Mouse (Mus musculus): ENCODE results near the gene Grik4. TPM values are rescaled to one million over a fixed set of nuclear protein-coding genes. Genes with fewer than 3 reads are reported as not detected.

The Grik4 gene
- total RNA-seq, 4 experiments from 2014 or later = not detected

GRCm38 (mm10) chr9:42898091-42898591 lies 46.2 kb downstream of the Grik4 start:
- no peak for DNase-seq (ENCODE audit: low spot score)

GRCm38 (mm10) chr9:42897361-42898051 lies 46.8 kb downstream of the Grik4 start:
- DNase-seq (ENCODE audit: low spot score) = no peak

- DNase-seq (ENCODE audit: low spot score) = no peak
Measured at GRCm38 (mm10) chr9:42896421-42897210, 47.7 kb downstream of the Grik4 start.

- no peak for DNase-seq (ENCODE audit: low spot score)
Measured at GRCm38 (mm10) chr9:42892765-42893164, 51.5 kb downstream of the Grik4 start.

GRCm38 (mm10) chr9:42887930-42888329 lies 56.4 kb downstream of the Grik4 start:
- DNase-seq (ENCODE audit: low spot score) = no peak

GRCm38 (mm10) chr9:42886112-42886766 lies 58.1 kb downstream of the Grik4 start:
- no peak for DNase-seq (ENCODE audit: low spot score)

GRCm38 (mm10) chr9:42885566-42885965 lies 58.7 kb downstream of the Grik4 start:
- DNase-seq (ENCODE audit: low spot score) = no peak

- no peak for DNase-seq (ENCODE audit: low spot score)
Measured at GRCm38 (mm10) chr9:42885123-42885522, 59.2 kb downstream of the Grik4 start.

GRCm38 (mm10) chr9:42883006-42883759 lies 61.1 kb downstream of the Grik4 start:
- no peak for DNase-seq (ENCODE audit: low spot score)

GRCm38 (mm10) chr9:42882313-42882712 lies 62.0 kb downstream of the Grik4 start:
- DNase-seq (ENCODE audit: low spot score) = no peak

- no peak for DNase-seq (ENCODE audit: low spot score)
Measured at GRCm38 (mm10) chr9:42881040-42881439, 63.3 kb downstream of the Grik4 start.

GRCm38 (mm10) chr9:42878401-42878800 lies 65.9 kb downstream of the Grik4 start:
- no peak for DNase-seq (ENCODE audit: low spot score)

- DNase-seq (ENCODE audit: low spot score) = no peak
Measured at GRCm38 (mm10) chr9:42872885-42873284, 71.4 kb downstream of the Grik4 start.

GRCm38 (mm10) chr9:42871681-42872080 lies 72.6 kb downstream of the Grik4 start:
- DNase-seq (ENCODE audit: low spot score) = peak; percentile 12

- DNase-seq (ENCODE audit: low spot score) = no peak
Measured at GRCm38 (mm10) chr9:42870257-42870656, 74.0 kb downstream of the Grik4 start.

GRCm38 (mm10) chr9:42868508-42868907 lies 75.8 kb downstream of the Grik4 start:
- DNase-seq (ENCODE audit: low spot score) = no peak

- DNase-seq (ENCODE audit: low spot score) = no peak
Measured at GRCm38 (mm10) chr9:42866650-42867049, 77.6 kb downstream of the Grik4 start.

- DNase-seq (ENCODE audit: low spot score) = no peak
Measured at GRCm38 (mm10) chr9:42865036-42865829, 79.1 kb downstream of the Grik4 start.

GRCm38 (mm10) chr9:42863360-42863759 lies 80.9 kb downstream of the Grik4 start:
- DNase-seq (ENCODE audit: low spot score) = no peak

GRCm38 (mm10) chr9:42861711-42862110 lies 82.6 kb downstream of the Grik4 start:
- DNase-seq (ENCODE audit: low spot score) = no peak

- DNase-seq (ENCODE audit: low spot score) = no peak
Measured at GRCm38 (mm10) chr9:42861238-42861637, 83.1 kb downstream of the Grik4 start.

Data from heart, adult 8-10 months (tissue).